Mouse (Mus musculus): ENCODE data around the gene Zmiz1. TPM values are rescaled to one million over a fixed set of nuclear protein-coding genes. Genes with fewer than 3 reads are reported as not detected.

The Zmiz1 gene
- polyA plus RNA-seq, 1 experiment from 2014 or later, result 57.0 TPM

GRCm38 (mm10) chr14:25524111-25524495 lies 65.1 kb downstream of the Zmiz1 start:
- ATAC-seq (ENCODE audit: low FRiP score) (no peak), DNase-seq (ENCODE audit: low spot score) (no peak)
- no peak overlapping the region for H3K4me2 ChIP-seq (replicated peaks; ENCODE audit: low read depth, low read length)
- peaks cover 20% of the 10 kb centered on the region for H3K4me1 ChIP-seq (replicated peaks; ENCODE audit: control insufficient read depth, insufficient read depth, low read length)
- H3K9ac ChIP-seq (ENCODE audit: low read depth, low read length), result no peak overlapping the region
- H3K27ac ChIP-seq (ENCODE audit: low read depth, low read length), result no peak overlapping the region
- no peaks in the 10 kb centered on the region for H3K27me3 ChIP-seq (ENCODE audit: control insufficient read depth, insufficient read depth, low read length)
- 72% methylated on average over 9 of the region's 9 CpGs for WGBS
- H3K4me3 ChIP-seq (ENCODE audit: low read depth, low read length), result no peak overlapping the region
- H3K36me3 ChIP-seq (ENCODE audit: control insufficient read depth, insufficient read depth, low read length), result no peaks in the 10 kb centered on the region
- H3K9me3 ChIP-seq (ENCODE audit: control insufficient read depth, low read length), result no peaks in the 10 kb centered on the region

- no peaks in the 10 kb centered on the region for H3K36me3 ChIP-seq (ENCODE audit: control insufficient read depth, insufficient read depth, low read length)
- H3K4me2 ChIP-seq (replicated peaks; ENCODE audit: low read depth, low read length), result no peak overlapping the region
- ATAC-seq (ENCODE audit: low FRiP score) (no peak), DNase-seq (ENCODE audit: low spot score) (no peak)
- no peaks in the 10 kb centered on the region for H3K9me3 ChIP-seq (ENCODE audit: control insufficient read depth, low read length)
- H3K27me3 ChIP-seq (ENCODE audit: control insufficient read depth, insufficient read depth, low read length), result no peaks in the 10 kb centered on the region
- WGBS, result 81% methylated on average over 4 of the region's 4 CpGs
- H3K27ac ChIP-seq (ENCODE audit: low read depth, low read length), result peak overlapping the region; percentile 39; the same call in 1 of the 2 replicates
- peaks cover 18% of the 10 kb centered on the region for H3K4me1 ChIP-seq (replicated peaks; ENCODE audit: control insufficient read depth, insufficient read depth, low read length)
- H3K9ac ChIP-seq (ENCODE audit: low read depth, low read length), result no peak overlapping the region
- no peak overlapping the region for H3K4me3 ChIP-seq (ENCODE audit: low read depth, low read length)
Measured at GRCm38 (mm10) chr14:25524884-25525283, 65.9 kb downstream of the Zmiz1 start.

- peak overlapping the region; percentile 39; the same call in 1 of the 2 replicates for H3K27ac ChIP-seq (ENCODE audit: low read depth, low read length)
- no peak for ATAC-seq (ENCODE audit: low FRiP score)
Measured at GRCm38 (mm10) chr14:25525729-25526128, 66.7 kb downstream of the Zmiz1 start.

GRCm38 (mm10) chr14:25526872-25527271 lies 67.9 kb downstream of the Zmiz1 start:
- Histone ChIP-seq H3K27ac (ENCODE audit: low read depth, low read length) (no peak overlapping the region), H3K4me2 (replicated peaks; ENCODE audit: low read depth, low read length) (no peak overlapping the region), H3K9me3 (ENCODE audit: control insufficient read depth, low read length) (no peaks in the 10 kb centered on the region), H3K4me1 (replicated peaks; ENCODE audit: control insufficient read depth, insufficient read depth, low read length) (peaks cover 18% of the 10 kb centered on the region), H3K36me3 (ENCODE audit: control insufficient read depth, insufficient read depth, low read length) (no peaks in the 10 kb centered on the region), H3K4me3 (ENCODE audit: low read depth, low read length) (no peak overlapping the region), H3K27me3 (ENCODE audit: control insufficient read depth, insufficient read depth, low read length) (no peaks in the 10 kb centered on the region), H3K9ac (ENCODE audit: low read depth, low read length) (no peak overlapping the region)
- WGBS, result 93% methylated on average over 7 of the region's 8 CpGs
- ATAC-seq (ENCODE audit: low FRiP score) (no peak), DNase-seq (ENCODE audit: low spot score) (no peak)

More at GRCm38 (mm10) chr14:25525729-25526128, 66.7 kb downstream of the Zmiz1 start:
- WGBS, result 59% methylated on average over 8 of the region's 8 CpGs
- H3K27me3 ChIP-seq (ENCODE audit: control insufficient read depth, insufficient read depth, low read length), result no peaks in the 10 kb centered on the region
- no peak overlapping the region for H3K4me3 ChIP-seq (ENCODE audit: low read depth, low read length)
- peak overlapping the region; percentile 31; the same call in 1 of the 2 replicates for H3K9ac ChIP-seq (ENCODE audit: low read depth, low read length)
- peaks cover 18% of the 10 kb centered on the region for H3K4me1 ChIP-seq (replicated peaks; ENCODE audit: control insufficient read depth, insufficient read depth, low read length)
- H3K4me2 ChIP-seq (replicated peaks; ENCODE audit: low read depth, low read length), result no peak overlapping the region
- H3K36me3 ChIP-seq (ENCODE audit: control insufficient read depth, insufficient read depth, low read length), result no peaks in the 10 kb centered on the region
- no peak for DNase-seq (ENCODE audit: low spot score)
- H3K9me3 ChIP-seq (ENCODE audit: control insufficient read depth, low read length), result no peaks in the 10 kb centered on the region

- H3K9me3 ChIP-seq (ENCODE audit: control insufficient read depth, low read length), result no peaks in the 10 kb centered on the region
- H3K4me3 ChIP-seq (ENCODE audit: low read depth, low read length), result no peak overlapping the region
- H3K36me3 ChIP-seq (ENCODE audit: control insufficient read depth, insufficient read depth, low read length), result no peaks in the 10 kb centered on the region
- DNase-seq (ENCODE audit: low spot score), result no peak
- no peaks in the 10 kb centered on the region for H3K27me3 ChIP-seq (ENCODE audit: control insufficient read depth, insufficient read depth, low read length)
- no peak overlapping the region for H3K27ac ChIP-seq (ENCODE audit: low read depth, low read length)
- H3K4me1 ChIP-seq (replicated peaks; ENCODE audit: control insufficient read depth, insufficient read depth, low read length), result peaks cover 20% of the 10 kb centered on the region
- no peak for ATAC-seq (ENCODE audit: low FRiP score)
- 88% methylated on average over 2 of the region's 2 CpGs for WGBS
- no peak overlapping the region for H3K4me2 ChIP-seq (replicated peaks; ENCODE audit: low read depth, low read length)
- no peak overlapping the region for H3K9ac ChIP-seq (ENCODE audit: low read depth, low read length)
Measured at GRCm38 (mm10) chr14:25527321-25527720, 68.3 kb downstream of the Zmiz1 start.

- H3K4me3 ChIP-seq (ENCODE audit: low read depth, low read length), result no peak overlapping the region
- no peaks in the 10 kb centered on the region for H3K36me3 ChIP-seq (ENCODE audit: control insufficient read depth, insufficient read depth, low read length)
- ATAC-seq (ENCODE audit: low FRiP score), result no peak
- no peak for DNase-seq (ENCODE audit: low spot score)
- 93% methylated on average over 4 of the region's 4 CpGs for WGBS
- no peak overlapping the region for H3K4me2 ChIP-seq (replicated peaks; ENCODE audit: low read depth, low read length)
- no peaks in the 10 kb centered on the region for H3K27me3 ChIP-seq (ENCODE audit: control insufficient read depth, insufficient read depth, low read length)
- H3K9ac ChIP-seq (ENCODE audit: low read depth, low read length), result no peak overlapping the region
- no peaks in the 10 kb centered on the region for H3K9me3 ChIP-seq (ENCODE audit: control insufficient read depth, low read length)
- H3K27ac ChIP-seq (ENCODE audit: low read depth, low read length), result no peak overlapping the region
- H3K4me1 ChIP-seq (replicated peaks; ENCODE audit: control insufficient read depth, insufficient read depth, low read length), result peaks cover 11% of the 10 kb centered on the region
Measured at GRCm38 (mm10) chr14:25530342-25530741, 71.4 kb downstream of the Zmiz1 start.

GRCm38 (mm10) chr14:25530815-25531214 lies 71.8 kb downstream of the Zmiz1 start:
- no peaks in the 10 kb centered on the region for H3K36me3 ChIP-seq (ENCODE audit: control insufficient read depth, insufficient read depth, low read length)

GRCm38 (mm10) chr14:25533010-25533409 lies 74.0 kb downstream of the Zmiz1 start:
- H3K27ac ChIP-seq (ENCODE audit: low read depth, low read length), result 0 out of 2 replicates have a peak overlapping the region, but pooled peaks have one; percentile 27
- no peak for DNase-seq (ENCODE audit: low spot score)
- H3K9ac ChIP-seq (ENCODE audit: low read depth, low read length), result no peak overlapping the region
- H3K4me1 ChIP-seq (replicated peaks; ENCODE audit: control insufficient read depth, insufficient read depth, low read length), result 0 out of 2 replicates have a peak, but pooled peaks cover 6% of the 10 kb centered on the region
- H3K27me3 ChIP-seq (ENCODE audit: control insufficient read depth, insufficient read depth, low read length), result no peaks in the 10 kb centered on the region
- ATAC-seq (ENCODE audit: low FRiP score), result no peak
- WGBS, result 67% methylated on average over 3 of the region's 3 CpGs
- H3K4me2 ChIP-seq (replicated peaks; ENCODE audit: low read depth, low read length), result no peak overlapping the region
- H3K9me3 ChIP-seq (ENCODE audit: control insufficient read depth, low read length), result no peaks in the 10 kb centered on the region
- no peak overlapping the region for H3K4me3 ChIP-seq (ENCODE audit: low read depth, low read length)
- no peaks in the 10 kb centered on the region for H3K36me3 ChIP-seq (ENCODE audit: control insufficient read depth, insufficient read depth, low read length)

More at GRCm38 (mm10) chr14:25530815-25531214, 71.8 kb downstream of the Zmiz1 start:
- Histone ChIP-seq H3K4me1 (replicated peaks; ENCODE audit: control insufficient read depth, insufficient read depth, low read length) (peaks cover 6% of the 10 kb centered on the region; the same call in 1 of the 2 replicates), H3K4me3 (ENCODE audit: low read depth, low read length) (no peak overlapping the region), H3K27ac (ENCODE audit: low read depth, low read length) (no peak overlapping the region), H3K9me3 (ENCODE audit: control insufficient read depth, low read length) (no peaks in the 10 kb centered on the region), H3K9ac (ENCODE audit: low read depth, low read length) (no peak overlapping the region), H3K27me3 (ENCODE audit: control insufficient read depth, insufficient read depth, low read length) (no peaks in the 10 kb centered on the region), H3K4me2 (replicated peaks; ENCODE audit: low read depth, low read length) (no peak overlapping the region)
- no peak for DNase-seq (ENCODE audit: low spot score)
- WGBS, result 72% methylated on average over 5 of the region's 5 CpGs
- no peak for ATAC-seq (ENCODE audit: low FRiP score)

- ATAC-seq (ENCODE audit: low FRiP score) (no peak), DNase-seq (ENCODE audit: low spot score) (no peak)
- H3K36me3 ChIP-seq (ENCODE audit: control insufficient read depth, insufficient read depth, low read length), result no peaks in the 10 kb centered on the region
- H3K4me1 ChIP-seq (replicated peaks; ENCODE audit: control insufficient read depth, insufficient read depth, low read length), result 0 out of 2 replicates have a peak, but pooled peaks cover 6% of the 10 kb centered on the region
- H3K9ac ChIP-seq (ENCODE audit: low read depth, low read length), result no peak overlapping the region
- H3K9me3 ChIP-seq (ENCODE audit: control insufficient read depth, low read length), result no peaks in the 10 kb centered on the region
- no peak overlapping the region for H3K4me2 ChIP-seq (replicated peaks; ENCODE audit: low read depth, low read length)
- peak overlapping the region; percentile 27; the same call in 1 of the 2 replicates for H3K27ac ChIP-seq (ENCODE audit: low read depth, low read length)
- no peak overlapping the region for H3K4me3 ChIP-seq (ENCODE audit: low read depth, low read length)
- 86% methylated on average over 9 of the region's 9 CpGs for WGBS
- H3K27me3 ChIP-seq (ENCODE audit: control insufficient read depth, insufficient read depth, low read length), result no peaks in the 10 kb centered on the region
Measured at GRCm38 (mm10) chr14:25533631-25534395, 74.8 kb downstream of the Zmiz1 start.

Measured in hindbrain, embryonic 11.5 days (tissue).